Mouse (Mus musculus) embryonic fibroblast, embryonic 13.5 days (primary cell): ENCODE measurements around the gene Gm48552. TPM values are rescaled to one million over a fixed set of nuclear protein-coding genes. Genes with fewer than 3 reads are reported as not detected.
A peak's percentile ranks its signal among the peaks of the same experiment; 100 is the strongest.

Experiments
- H3K27ac ChIP-seq: 2 replicates; pipeline ENCODE4 v1.5.1; 2012; ENCODE audit warnings: low read length, control low read depth, inconsistent platforms; ENCODE audit not compliant: insufficient read depth
- H3K4me1 ChIP-seq: 2 replicates; pipeline ENCODE4 v1.6.1; 2011; ENCODE audit warnings: low read length; ENCODE audit not compliant: control insufficient read depth, insufficient read depth
- H3K4me3 ChIP-seq: 2 replicates; pipeline ENCODE4 v1.5.1; 2011; ENCODE audit warnings: mild to moderate bottlenecking, control low read depth, low read length; ENCODE audit not compliant: insufficient read depth
- CTCF ChIP-seq: IDR thresholded peaks from 2 replicates; pipeline ENCODE4 v1.5.1; 2011; ENCODE audit warnings: mild to moderate bottlenecking, control low read depth, low read length, moderate library complexity, borderline replicate concordance; ENCODE audit not compliant: insufficient read depth
- POLR2A ChIP-seq: IDR thresholded peaks from 2 replicates; pipeline ENCODE4 v1.6.1; 2011; ENCODE audit warnings: low read depth, mild to moderate bottlenecking, control low read depth, low read length, moderate library complexity
- polyA plus RNA-seq: library from polyadenylated mRNA; stranded (reverse); fragments of >200 nt; gene quantifications from 2 replicates; pipeline ENCODE4 v1.2.4, GENCODE M21; 2011; ENCODE audit warnings: low read depth; ENCODE audit not compliant: missing spikeins, insufficient read length

Gene Gm48552
- polyA plus RNA-seq, 1 experiment, result not detected

GRCm38 (mm10) chr10:81384605-81384982, 4.2 kb upstream of the Gm48552 start:
- Histone ChIP-seq H3K27ac (peak overlapping the region; percentile 35), H3K4me1 (peaks cover 2% of the 10 kb centered on the region; the same call in 1 of the 2 replicates), H3K4me3 (peak overlapping the region; percentile 82)
- TF ChIP-seq POLR2A (no peak), CTCF (no peak)

- Histone ChIP-seq H3K27ac (no peak overlapping the region), H3K4me1 (peaks cover 2% of the 10 kb centered on the region; the same call in 1 of the 2 replicates), H3K4me3 (peak overlapping the region; percentile 82)
- no peak for TF ChIP-seq POLR2A
- TF ChIP-seq CTCF, result no peak
Measured at GRCm38 (mm10) chr10:81385603-81386306, 3.0 kb upstream of the Gm48552 start.

- H3K4me1 ChIP-seq, result peaks cover 2% of the 10 kb centered on the region; the same call in 1 of the 2 replicates
- H3K27ac ChIP-seq, result no peak overlapping the region
- no peak for TF ChIP-seq CTCF
- TF ChIP-seq POLR2A, result no peak
- H3K4me3 ChIP-seq, result no peak overlapping the region
Measured at GRCm38 (mm10) chr10:81387716-81388115, 1.1 kb upstream of the Gm48552 start.

GRCm38 (mm10) chr10:81389373-81389772, 568 bp downstream of the Gm48552 start:
- TF ChIP-seq POLR2A, result no peak
- Histone ChIP-seq H3K27ac (no peak overlapping the region), H3K4me3 (no peak overlapping the region), H3K4me1 (peaks cover 2% of the 10 kb centered on the region; the same call in 1 of the 2 replicates)

- TF ChIP-seq CTCF (peak; percentile 74), POLR2A (no peak)
- Histone ChIP-seq H3K4me3 (no peak overlapping the region), H3K4me1 (peaks cover 2% of the 10 kb centered on the region; the same call in 1 of the 2 replicates), H3K27ac (no peak overlapping the region)
Measured at GRCm38 (mm10) chr10:81389801-81390677, 1.2 kb downstream of the Gm48552 start.

GRCm38 (mm10) chr10:81390678-81390965, 1.8 kb downstream of the Gm48552 start:
- Histone ChIP-seq H3K4me3 (no peak overlapping the region), H3K4me1 (no peaks in the 10 kb centered on the region), H3K27ac (no peak overlapping the region)
- TF ChIP-seq POLR2A (no peak), CTCF (no peak)

GRCm38 (mm10) chr10:81392270-81392669, 3.5 kb downstream of the Gm48552 start:
- no peaks in the 10 kb centered on the region for H3K4me1 ChIP-seq

GRCm38 (mm10) chr10:81392781-81393185, 4.0 kb downstream of the Gm48552 start, which contains the start of gene Smim24:
TSS of gene Smim24 (plus strand) at chr10:81393051.
- Histone ChIP-seq H3K4me3 (no peak within 1 kb of the TSS), H3K27ac (no peak within 1 kb of the TSS), H3K4me1 (no peaks in the 10 kb centered on the region)
- TF ChIP-seq CTCF (no peak), POLR2A (0 out of 2 replicates have a peak, but pooled peaks have one; percentile 8)

More at GRCm38 (mm10) chr10:81392270-81392669, 3.5 kb downstream of the Gm48552 start:
- Histone ChIP-seq H3K27ac (no peak overlapping the region), H3K4me3 (no peak overlapping the region)
- TF ChIP-seq CTCF, result no peak
- TF ChIP-seq POLR2A, result no peak

- Histone ChIP-seq H3K4me3 (no peak overlapping the region), H3K4me1 (no peaks in the 10 kb centered on the region), H3K27ac (no peak overlapping the region)
- no peak for TF ChIP-seq POLR2A
- no peak for TF ChIP-seq CTCF
Measured at GRCm38 (mm10) chr10:81393456-81394063, 4.8 kb downstream of the Gm48552 start.

GRCm38 (mm10) chr10:81395127-81395526, 6.3 kb downstream of the Gm48552 start:
- no peak overlapping the region for H3K4me3 ChIP-seq
- H3K4me1 ChIP-seq, result no peaks in the 10 kb centered on the region
- TF ChIP-seq POLR2A (no peak), CTCF (peak; percentile 89)
- no peak overlapping the region for H3K27ac ChIP-seq
